14 mouse cellular contexts compared by ENCODE assay signal in the genomic region with DNA sequence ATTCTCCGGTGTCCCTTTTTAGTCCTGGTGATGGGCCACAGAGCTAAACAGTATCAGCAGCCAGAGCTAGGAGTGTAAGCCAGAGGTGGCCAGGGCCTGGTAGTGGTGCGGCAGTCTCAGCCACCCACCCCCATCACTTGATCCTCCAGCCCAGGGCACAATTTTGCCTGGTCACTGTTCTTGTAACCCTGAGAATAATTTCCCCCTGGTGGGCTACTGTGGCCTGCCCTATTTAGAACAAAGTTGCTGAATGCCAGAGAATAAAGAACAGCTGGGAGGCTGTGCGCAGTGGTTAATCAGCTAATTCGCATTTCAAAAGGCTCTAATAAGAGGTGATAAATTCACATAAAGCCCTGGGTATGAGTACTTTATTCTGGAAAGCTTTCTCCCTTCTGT.
A peak's percentile ranks its signal among the peaks of the same experiment; 100 is the strongest.
DNase-seq lines count a peak whose midpoint lies in the region; ATAC-seq and TF ChIP-seq lines count a peak whose summit lies in the region.
"Had no signal": no experiment of that assay in that cellular context is flagged by ENCODE, and none has a peak within 500 bp of the region (broad histone marks: within the 10 kb centered on the region; RNA-seq: fewer than 3 reads in every experiment).

No protein-coding gene starts in this region.

- peak overlapping the region; percentile 28; the same call in 1 of the 2 replicates for H3K4me2 ChIP-seq in midbrain, embryonic 12.5 days (replicated peaks)

- in situ Hi-C loops in ES-E14 (cut with MboI; ENCODE audit: low sequenced_read_pairs in 2 of 2, unreplicated experiment in 2 of 2): no loop called here

- ATAC-seq in midbrain, embryonic 12.5 days (ENCODE audit: low FRiP score, low read depth): peak; percentile 38
- ATAC-seq: liver, postnatal 0 days had no signal

- H3K9me3 ChIP-seq in ES-E14 (ENCODE audit: control insufficient read depth, insufficient read depth, low read depth, low read length): no peaks in the 10 kb centered on the region
- H3K9me3 ChIP-seq in hindbrain, embryonic 10.5 days: no peaks in the 10 kb centered on the region
- H3K9me3 ChIP-seq in midbrain, embryonic 12.5 days: no peaks in the 10 kb centered on the region

- no peak overlapping the region for H3K27ac ChIP-seq in ES-E14 (ENCODE audit: insufficient read depth, low read depth, low read length, poor library complexity, severe bottlenecking)
- peak overlapping the region; percentile 89 for H3K27ac ChIP-seq in hindbrain, embryonic 10.5 days
- peak overlapping the region; percentile 87 for H3K27ac ChIP-seq in midbrain, embryonic 12.5 days (replicated peaks)
- H3K27ac ChIP-seq: heart, adult 2 months had no signal

- WGBS in hindbrain, embryonic 10.5 days: 13% methylated on average over 4 of the region's 4 CpGs
- WGBS in midbrain, embryonic 12.5 days: 7% methylated on average over 4 of the region's 4 CpGs

- DNase-seq in ES-E14 (ENCODE audit: low read depth, low spot score): peak; percentile 71
- DNase-seq in embryo, embryonic 10.5 days (ENCODE audit: low spot score): peak; percentile 58
- DNase-seq in hindbrain, embryonic 10.5 days (ENCODE audit: low spot score): peak; percentile 45
- no peak for DNase-seq in left cerebral cortex, adult 8-10 months (ENCODE audit: low spot score in 2 of 2)
- DNase-seq in kidney, adult 18-20 months: no peak
- no peak for DNase-seq in layer of hippocampus, postnatal 14 days (ENCODE audit: low spot score in 2 of 2)
- no peak for DNase-seq in lung, postnatal 25 days (ENCODE audit: low spot score)
- DNase-seq: heart, adult 2 months; kidney, adult 2 months; liver, postnatal 0 days; thymus, postnatal 25 days had no signal

- no peaks in the 10 kb centered on the region for H3K36me3 ChIP-seq in ES-E14 (ENCODE audit: control insufficient read depth, insufficient read depth, low read length, poor library complexity, severe bottlenecking)
- H3K36me3 ChIP-seq in hindbrain, embryonic 10.5 days: no peaks in the 10 kb centered on the region
- no peaks in the 10 kb centered on the region for H3K36me3 ChIP-seq in midbrain, embryonic 12.5 days

- no peak overlapping the region for H3K9ac ChIP-seq in ES-E14 (ENCODE audit: insufficient read depth, low read depth, low read length, poor library complexity, severe bottlenecking)
- H3K9ac ChIP-seq in midbrain, embryonic 12.5 days (replicated peaks): 0 out of 2 replicates have a peak overlapping the region, but pooled peaks have one; percentile 2
- H3K9ac ChIP-seq: liver, postnatal 0 days had no signal

- H3K4me1 ChIP-seq in ES-E14 (ENCODE audit: control insufficient read depth in 2 of 2, insufficient read depth in 2 of 2, low read length in 2 of 2, poor library complexity in 1 of 2): peaks cover 0 to 20% of the 10 kb centered on the region in 2 experiments; a peak in 3 of 4 replicates
- peaks cover 87% of the 10 kb centered on the region for H3K4me1 ChIP-seq in hindbrain, embryonic 10.5 days (replicated peaks)
- H3K4me1 ChIP-seq in midbrain, embryonic 12.5 days: peaks cover 67% of the 10 kb centered on the region

- peaks cover 37% of the 10 kb centered on the region for H3K27me3 ChIP-seq in hindbrain, embryonic 10.5 days (ENCODE audit: insufficient read depth, poor library complexity, severe bottlenecking)
- H3K27me3 ChIP-seq in midbrain, embryonic 12.5 days: peaks cover 32% of the 10 kb centered on the region
- H3K27me3 ChIP-seq: CH12.LX had no signal

- H3K4me3 ChIP-seq in ES-E14 (ENCODE audit: insufficient read depth in 1 of 2, low read depth in 1 of 2, low read length in 2 of 2, poor library complexity in 1 of 2, severe bottlenecking in 1 of 2): no peak overlapping the region
- H3K4me3 ChIP-seq in hindbrain, embryonic 10.5 days: peak overlapping the region; percentile 18; the same call in 1 of the 2 replicates
- H3K4me3 ChIP-seq in midbrain, embryonic 12.5 days: no peak overlapping the region
- H3K4me3 ChIP-seq: erythroblast, embryonic 14.5 days; heart, adult 2 months had no signal

TF ChIP-seq in ES-E14, 5 proteins besides CTCF, POLR2A, EP300 and RAD21:
- TF ChIP-seq HCFC1 (IDR thresholded peaks at IDR 0.05; ENCODE audit: borderline replicate concordance, insufficient read depth, low read length) (no peak), ZNF384 (IDR thresholded peaks at IDR 0.05; ENCODE audit: low read depth, low read length) (no peak), ZC3H11A (IDR thresholded peaks at IDR 0.05; ENCODE audit: borderline replicate concordance, low read depth, low read length) (no peak), CHD2 (IDR thresholded peaks at IDR 0.05; ENCODE audit: low read depth, low read length) (0 out of 2 replicates have a peak, but pooled peaks have one; percentile 16), MAFK (IDR thresholded peaks at IDR 0.05; ENCODE audit: insufficient read depth, low read depth, low read length) (peak; percentile 83)
TF ChIP-seq in ES-E14: peak in this region for 2.

Comparison
In these comparisons a context has a peak if more than half of its experiments do, and no peak if none do; other contexts are left out.
1. DNase-seq: peak in ES-E14 (single experiment), embryo, embryonic 10.5 days (single experiment) and hindbrain, embryonic 10.5 days (single experiment); none in left cerebral cortex, adult 8-10 months (0 of 2), kidney, adult 18-20 months (single experiment), layer of hippocampus, postnatal 14 days (0 of 2) and lung, postnatal 25 days (single experiment).